Mouse (Mus musculus): ENCODE results near the gene Rras. TPM values are rescaled to one million over a fixed set of nuclear protein-coding genes. Genes with fewer than 3 reads are reported as not detected.

Rras gene
- total RNA-seq, 2 experiments from 2014 or later: 43.9 to 47.7 TPM

DNA sequence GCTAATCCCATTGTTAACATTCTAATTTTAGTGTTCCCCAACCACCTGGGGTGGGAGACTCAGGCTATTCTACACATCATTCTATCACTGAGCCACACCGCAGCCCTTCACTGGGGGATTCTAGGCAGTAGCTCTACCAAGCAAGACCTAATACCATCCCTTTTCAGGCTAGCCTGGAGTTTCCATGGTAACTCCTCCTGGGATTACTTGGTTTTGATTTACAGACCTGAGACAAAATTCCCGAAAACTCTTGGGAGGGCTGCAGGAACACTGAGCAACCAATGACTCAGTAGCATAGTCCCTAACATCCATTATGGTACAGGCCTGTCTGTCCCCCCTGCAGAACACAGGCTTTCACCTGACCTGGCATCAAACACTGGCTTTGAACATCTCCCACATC is 8.5 kb downstream of the Rras start:
- DNase-seq: no peak

DNA sequence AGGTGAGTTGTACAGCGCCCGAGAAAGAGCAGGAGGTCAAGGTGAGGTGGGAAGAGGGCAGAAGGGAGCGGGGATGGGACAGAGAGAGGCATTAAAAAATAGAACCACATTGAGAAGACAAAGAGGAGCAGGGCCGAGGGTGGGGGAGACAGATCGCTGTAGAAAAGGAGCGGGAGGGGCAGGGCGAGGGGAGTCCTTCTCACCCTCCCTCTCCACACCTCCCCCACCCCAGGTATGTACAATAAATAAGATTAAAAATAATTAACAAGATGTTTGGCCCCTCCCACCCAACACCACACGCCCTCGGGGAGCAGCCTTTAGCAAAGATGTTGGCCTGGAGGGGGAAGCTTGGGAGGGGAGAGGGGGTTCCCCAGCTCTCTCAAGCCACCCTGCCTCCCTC is 10.0 kb downstream of the Rras start:
- no peak for DNase-seq

DNA sequence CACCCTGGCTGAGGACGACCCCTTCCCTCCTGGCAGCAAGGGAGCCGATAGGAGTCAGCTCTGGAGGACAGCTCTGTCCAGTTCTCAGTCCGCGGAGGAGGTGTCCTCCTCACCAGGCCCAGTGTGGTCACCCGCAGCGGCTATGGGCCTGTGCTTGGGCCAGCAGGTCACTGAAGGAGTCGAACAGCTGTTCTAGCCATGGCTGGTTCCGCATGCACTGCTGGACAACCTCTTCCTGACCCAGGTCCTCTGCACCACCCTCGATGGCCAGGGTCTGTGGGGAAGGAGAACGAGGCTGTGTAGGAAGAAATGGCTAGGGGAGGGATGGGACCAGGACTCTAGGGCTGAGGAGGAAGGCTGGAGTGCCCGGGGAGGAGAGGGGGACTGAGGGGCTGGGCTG is 10.6 kb downstream of the Rras start:
- no peak for DNase-seq

DNA sequence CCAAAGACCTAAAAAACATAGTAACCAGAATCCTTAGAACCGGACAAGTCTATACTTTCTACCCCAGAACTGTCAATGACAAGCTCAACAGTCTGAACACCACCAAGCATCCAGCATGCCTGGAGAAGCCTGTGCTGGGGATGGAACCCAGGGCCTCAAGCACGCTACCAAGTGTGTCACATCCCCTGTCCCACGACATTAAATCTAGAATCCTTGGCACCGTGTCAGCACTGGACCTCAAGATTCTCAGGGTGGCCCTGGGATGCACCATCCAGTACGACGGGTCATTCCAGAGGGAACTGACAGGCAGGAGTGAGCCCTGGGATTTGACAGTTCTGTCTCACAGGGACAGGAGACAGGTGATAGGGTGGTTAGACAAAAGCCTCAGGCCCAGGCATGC is 12.2 kb downstream of the Rras start:
- DNase-seq: no peak

DNA sequence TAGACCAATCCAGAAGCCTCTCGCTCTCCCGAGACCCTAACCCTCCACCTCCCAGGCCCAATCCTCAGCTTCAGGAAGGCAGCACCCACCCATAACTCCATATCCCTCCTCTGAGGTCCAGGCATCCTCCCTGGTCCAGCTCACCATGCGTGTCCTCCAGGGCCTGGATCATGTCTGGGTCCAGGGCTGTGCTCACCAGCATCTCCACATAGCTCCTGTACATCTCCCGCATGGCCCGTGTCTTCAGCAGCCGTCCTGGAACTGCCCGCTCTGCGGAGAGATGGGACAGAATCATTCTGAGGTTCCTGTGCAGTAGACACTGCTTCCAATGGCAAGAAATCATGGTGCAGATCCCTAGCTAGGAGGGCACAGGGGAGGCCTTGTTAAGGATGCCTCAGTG is 13.1 kb downstream of the Rras start:
- no peak for DNase-seq

DNA sequence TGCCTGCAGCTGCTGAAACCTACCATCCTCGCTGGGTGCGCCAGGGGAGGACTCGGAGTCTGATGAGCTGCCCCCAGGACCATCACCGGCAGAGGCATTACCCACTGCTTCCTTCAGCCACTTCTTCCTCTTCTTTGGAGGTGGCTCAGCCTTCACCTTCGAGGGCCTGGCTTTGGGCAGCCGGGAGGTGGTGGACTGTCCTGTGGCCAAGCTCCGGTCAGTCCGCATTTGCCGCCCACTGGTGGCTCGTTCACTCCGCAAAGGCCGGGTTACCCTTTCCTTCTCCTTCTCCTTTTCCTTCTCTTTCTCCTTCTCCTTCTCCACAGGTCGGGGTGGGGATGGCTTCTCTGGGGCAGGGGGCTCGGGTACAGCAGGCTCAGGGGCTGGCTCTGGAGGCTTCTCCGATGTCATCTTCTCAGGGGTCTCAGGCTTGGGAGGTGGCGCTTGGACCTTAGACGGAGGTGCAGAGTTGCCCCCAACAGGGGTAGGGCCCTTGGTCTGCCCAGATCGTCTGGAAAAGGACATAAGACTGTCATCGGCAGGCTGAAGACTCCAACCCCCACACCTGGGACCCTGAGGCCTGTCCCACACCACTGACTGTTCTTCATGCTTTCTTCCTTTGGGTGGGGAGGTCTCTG is 16.1 kb downstream of the Rras start:
- DNase-seq: no peak

DNA sequence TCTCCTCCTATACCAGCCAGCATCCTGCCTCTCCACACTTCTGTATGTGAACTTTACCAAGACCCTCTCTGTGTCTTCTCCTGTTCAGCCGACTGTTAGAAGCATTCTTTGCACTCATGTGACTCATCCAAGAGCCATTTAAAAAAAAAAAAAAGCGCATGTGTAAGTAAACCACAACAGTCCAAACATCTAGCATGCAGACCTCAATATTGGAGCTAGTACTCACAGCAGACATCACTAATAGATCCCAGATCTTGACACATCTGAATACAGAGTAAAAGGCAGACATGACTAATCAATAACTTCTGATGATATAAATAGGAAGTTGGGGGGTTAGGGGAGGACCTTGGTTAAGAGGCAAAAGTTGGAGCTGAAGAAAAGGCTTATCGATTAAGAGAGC is 17.9 kb downstream of the Rras start:
- DNase-seq: no peak

DNA sequence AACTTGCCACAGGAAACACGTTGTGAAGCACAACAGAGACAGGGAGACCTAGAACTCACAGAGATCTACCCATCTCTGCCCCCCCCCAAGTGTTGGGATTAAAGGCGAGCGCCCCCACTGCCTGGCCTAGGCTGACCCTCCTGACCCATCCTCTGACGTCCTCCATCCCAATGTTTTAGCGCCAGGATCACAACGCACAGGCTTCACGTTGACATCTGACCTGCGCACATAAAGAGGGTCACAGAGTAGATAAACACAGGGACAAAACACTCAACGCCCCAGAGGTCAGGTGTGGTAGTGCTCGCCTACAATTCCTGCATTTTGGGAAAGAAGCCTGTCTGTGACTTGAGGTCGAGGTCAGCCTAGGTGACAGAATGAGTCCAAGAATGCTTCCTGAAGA is 18.9 kb downstream of the Rras start:
- no peak for DNase-seq

DNA sequence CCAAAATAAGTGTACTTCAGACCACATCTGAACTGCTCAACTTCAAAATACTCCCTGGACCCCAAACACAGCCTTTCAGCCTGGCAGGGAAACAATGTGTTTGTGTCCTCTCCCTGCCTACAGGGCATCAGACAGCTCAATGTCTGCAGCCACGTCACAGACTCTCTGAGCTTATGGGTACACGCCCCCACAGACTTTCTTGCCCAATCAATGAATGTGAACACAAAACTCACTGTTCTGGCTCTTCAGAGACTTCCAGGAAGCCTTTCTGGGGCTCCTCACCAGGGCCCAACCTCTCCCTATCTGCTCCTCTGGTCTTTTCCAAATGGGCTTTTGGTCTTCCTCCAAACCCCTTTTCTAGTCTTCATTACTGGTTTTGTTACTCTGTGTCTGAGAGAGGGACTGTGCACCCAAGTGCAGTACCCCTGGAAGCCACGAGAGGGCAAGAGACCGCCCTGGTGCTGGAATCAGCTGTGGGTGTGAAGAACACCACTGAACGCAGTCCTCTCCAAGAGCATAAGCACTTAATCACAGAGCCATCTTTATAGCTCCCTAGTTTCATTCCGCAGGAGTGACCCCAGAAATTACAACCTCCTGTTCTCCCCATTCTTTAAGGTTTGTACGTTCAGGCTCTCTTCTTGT is 20.1 kb downstream of the Rras start:
- peak in 1 of 2 experiments; percentile 64 for DNase-seq

DNA sequence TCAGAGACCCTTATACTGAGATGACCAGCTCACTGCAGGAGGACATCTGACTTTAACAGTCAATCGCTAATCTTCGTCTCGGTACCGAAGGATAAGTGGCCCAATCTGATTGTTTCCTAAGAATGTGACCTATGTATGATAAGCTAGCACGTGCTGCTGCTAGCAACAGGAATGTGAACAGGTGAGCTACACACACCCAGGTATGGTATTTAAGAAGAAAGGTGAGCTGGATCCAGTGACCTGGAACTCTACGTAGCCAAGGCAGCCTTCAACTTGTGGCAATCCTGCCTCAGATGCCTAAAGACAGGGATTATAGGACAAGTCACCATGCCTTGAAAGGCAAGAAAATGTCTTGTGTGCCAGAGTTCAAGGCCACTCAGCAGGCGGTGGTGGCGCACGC is 20.6 kb downstream of the Rras start:
- no peak for DNase-seq

DNA sequence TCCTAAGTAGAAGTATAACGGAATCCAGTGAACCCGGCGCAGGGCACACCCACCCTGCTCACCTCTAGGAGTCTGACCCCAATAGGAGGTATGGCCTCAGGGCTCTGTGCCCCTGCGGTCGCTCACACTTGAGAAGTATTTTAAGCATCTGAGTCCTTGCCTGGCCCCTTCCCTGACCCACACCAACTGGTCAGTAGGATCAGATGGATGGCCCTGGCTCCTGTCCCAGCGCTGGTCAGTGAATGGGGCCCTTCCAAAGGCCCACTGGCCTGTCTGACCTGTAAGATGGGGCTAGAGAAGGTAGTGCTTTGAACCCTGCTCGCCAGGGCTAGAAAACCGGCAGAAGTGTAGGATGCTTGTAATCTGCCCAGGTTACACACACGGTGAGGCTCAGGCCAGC is 23.1 kb downstream of the Rras start:
- no peak for DNase-seq

DNA sequence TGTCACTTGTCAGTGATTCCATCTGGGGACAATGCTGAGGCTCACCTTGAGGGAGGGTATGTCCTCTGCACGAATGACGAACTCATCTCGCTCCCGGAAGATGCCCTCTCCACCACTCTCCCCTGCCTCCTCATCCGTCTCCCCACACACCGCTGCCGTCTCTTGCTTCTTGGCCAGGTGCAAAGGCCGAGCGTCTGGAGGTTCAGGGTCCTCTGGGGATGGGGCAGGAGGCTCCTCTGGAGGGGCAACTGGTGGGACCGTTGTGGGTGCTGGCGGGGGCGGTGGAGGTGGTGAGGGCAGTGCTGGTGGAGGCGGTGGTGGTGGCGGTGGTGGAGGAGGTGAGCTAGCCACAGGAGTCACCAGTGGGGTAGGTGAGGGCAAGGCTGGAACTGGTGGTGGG is 25.5 kb downstream of the Rras start:
- no peak for DNase-seq

DNA sequence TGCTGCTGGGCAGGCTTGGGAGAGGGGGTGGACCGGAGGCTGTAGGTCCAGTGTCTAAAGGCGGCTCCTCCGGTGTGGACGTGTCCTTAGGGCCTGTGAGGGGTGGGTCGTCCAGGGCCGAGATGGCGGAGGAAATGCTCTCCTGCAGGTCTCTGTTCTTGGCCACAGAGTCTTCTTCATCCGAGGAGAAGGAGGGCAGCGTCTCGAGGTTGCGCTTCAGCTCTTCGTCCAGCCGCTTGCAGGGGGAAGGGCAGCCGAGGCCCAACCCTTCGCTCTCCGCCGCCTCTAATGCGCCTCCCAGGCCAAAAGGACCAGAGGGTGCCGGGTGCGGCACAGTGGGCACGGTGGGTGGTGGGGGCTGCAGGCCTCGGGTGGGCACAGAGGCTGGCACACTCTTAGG is 28.0 kb downstream of the Rras start:
- DNase-seq: no peak

DNA sequence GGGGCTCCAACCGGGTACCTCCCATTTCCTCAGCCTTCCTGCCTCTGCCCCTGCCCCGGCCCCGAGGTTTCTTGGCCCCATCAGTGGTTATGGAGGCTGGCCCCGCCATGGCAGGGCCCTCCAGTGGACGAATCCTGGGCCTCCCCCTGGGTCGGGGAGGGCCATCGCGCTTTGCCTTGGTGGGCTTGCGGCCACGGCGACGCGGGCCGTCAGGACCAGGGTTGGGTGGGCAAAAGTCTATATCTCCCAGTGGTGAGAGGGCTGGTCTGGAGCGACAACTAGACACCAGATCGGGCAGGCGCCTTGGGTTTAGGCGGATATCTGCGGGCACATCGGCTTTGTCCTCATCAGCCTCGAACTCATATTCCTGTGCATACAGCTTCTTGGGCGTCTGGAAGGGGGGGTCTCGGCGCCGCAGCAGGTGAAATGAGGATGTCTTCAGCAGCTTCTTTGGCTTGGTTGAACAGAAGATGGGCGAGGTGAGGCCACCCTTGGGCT is 29.1 kb downstream of the Rras start:
- DNase-seq: no peak

DNA sequence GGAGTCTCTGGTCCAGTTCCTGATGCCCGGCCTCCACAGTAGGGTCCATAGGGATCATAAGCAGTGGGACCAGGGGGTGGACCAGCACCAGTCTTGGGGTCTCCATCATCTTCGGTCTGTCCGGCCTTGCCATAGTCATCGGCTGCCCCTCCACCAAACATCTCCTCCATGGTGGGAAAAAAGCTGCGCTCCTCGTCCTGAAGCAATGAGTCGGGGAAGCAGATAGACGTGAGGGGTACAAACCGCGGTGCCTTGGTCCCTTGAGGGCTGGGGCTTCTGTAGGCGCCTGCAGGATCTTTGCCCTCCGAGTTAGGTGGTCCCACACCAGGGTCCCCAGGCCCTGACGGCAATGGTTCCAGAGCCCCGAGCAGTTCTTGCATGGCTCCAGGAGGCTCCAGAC is 29.7 kb downstream of the Rras start:
- DNase-seq: no peak

DNA sequence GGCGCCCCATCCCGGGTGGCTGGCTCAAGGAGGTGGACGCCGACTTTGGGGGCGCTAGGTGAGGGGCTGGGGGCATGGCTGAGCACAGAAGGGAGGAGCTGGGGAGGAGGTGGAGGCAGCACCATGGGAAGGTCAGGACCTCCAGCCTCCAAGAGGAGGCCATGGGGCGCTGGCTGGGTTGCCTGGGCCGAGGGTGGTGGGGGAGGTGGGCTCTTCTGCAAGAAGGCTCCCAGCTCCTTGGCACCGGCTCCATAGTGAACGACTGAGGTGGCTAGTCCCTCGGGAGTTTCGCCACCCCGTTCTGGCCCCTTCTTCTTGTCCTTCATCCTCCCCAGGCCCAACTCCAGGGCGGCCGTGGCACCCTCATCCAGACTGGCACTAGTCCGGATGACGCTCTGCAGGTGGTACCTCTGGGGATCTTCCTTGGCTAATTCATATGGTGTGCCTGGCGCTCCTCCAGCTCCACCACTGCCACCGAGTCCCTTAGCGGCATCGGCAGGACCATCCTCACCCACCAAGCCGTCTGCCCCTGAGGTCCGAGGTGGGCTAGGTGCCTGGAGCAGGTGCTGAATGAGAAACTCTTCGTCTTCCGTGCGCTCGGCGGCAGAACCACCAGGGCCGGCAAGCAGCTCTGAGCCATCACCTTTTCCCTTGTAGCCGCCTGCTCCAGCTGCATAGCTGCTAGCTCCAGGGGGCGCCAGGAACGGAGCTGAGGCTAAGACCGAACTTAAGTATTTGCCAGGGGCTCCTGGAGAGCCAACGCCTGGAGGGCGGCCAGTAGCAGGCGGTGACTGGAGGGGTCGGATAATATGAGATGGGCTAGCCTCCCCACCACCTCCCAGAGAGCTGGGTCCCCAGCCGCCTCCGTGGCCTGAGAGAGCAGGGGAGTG is 30.5 kb downstream of the Rras start:
- DNase-seq: no peak

DNA sequence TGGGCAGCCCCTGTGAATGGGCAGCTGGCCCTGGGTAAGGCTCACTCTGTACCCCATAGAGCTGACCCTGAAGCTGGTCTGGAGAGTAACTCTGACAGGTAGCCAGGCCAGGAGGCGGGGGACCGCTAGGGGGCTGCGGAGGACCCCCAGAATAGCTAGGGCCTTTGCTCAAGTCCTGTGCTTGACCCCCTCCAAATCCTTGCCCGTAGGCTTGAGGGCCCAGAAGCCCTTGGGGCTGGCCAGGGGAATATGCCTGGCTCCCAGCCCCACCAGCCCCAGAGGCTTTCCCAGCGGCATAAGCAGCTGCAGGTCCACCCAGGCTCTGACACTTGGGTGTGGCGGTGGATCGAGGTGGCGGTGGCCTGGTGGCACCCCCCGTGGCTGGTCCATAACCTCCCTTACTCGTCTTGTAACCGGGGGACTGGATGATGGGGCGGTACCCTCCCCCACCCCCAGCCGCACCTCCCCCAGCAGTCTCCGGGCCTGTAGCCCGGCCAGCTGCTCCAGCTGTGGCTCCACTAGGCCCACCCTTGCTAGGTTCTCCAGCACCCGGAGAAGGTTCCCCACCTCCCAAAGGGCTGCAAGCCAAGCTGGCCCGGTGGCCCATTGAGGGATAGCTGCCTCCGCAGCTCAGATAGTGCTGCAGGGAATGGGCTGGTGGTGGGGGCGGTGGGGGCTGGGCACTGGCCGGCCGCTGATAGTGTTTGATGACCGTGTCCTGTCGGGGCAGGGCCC is 31.3 kb downstream of the Rras start:
- peak; percentile 41 to 55 for DNase-seq

DNA sequence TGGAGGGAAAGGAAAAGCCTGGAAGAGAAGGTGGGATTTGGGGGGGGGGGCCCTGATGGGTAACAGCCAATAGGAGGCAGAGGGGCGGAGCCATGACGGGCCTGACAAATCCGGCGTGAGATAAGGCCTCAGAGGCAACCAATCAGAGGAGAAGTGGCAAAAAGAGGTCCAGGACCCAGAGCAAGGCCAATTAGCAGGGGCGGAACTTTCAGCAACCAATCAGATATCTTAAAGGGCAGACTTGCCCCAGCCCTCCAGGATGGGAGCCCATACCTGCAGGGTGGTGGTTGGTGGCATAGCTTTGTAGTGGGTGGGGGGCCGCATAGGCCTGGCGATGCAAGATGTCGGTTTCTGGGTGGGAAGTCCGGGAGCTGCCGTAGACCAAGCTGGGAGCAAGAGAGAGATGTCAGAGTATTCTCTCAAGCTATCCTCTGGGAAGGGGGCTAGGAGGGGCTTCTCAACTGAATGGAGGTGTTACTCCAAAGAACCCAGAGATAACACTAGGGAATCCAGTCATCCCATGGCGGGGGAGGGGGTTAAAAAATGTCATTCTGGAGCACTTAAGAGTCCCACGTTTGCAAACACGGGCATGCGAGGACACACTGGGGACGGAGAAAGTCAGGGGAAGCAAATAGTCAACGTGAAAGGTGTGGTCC is 33.3 kb downstream of the Rras start:
- peak; percentile 76 to 83 for DNase-seq

DNA sequence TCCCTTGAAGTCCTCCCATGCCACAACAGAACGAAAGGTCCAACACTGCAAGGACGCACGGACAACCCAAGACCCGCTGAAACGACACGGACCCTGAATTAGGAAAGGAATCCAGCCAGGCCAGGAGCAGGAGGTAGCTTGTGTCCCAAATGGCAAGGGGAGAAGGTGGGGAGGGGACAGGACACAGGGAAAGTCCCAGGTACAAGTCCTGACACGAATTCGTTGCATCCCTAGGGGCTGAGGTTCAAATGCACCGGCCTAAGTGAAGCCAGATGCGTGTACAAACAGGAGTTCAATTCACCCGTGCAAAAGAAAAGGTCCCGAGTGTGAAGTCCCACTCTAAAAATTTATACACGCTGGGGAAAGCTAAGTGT is 33.8 kb downstream of the Rras start:
- no peak for DNase-seq

DNA sequence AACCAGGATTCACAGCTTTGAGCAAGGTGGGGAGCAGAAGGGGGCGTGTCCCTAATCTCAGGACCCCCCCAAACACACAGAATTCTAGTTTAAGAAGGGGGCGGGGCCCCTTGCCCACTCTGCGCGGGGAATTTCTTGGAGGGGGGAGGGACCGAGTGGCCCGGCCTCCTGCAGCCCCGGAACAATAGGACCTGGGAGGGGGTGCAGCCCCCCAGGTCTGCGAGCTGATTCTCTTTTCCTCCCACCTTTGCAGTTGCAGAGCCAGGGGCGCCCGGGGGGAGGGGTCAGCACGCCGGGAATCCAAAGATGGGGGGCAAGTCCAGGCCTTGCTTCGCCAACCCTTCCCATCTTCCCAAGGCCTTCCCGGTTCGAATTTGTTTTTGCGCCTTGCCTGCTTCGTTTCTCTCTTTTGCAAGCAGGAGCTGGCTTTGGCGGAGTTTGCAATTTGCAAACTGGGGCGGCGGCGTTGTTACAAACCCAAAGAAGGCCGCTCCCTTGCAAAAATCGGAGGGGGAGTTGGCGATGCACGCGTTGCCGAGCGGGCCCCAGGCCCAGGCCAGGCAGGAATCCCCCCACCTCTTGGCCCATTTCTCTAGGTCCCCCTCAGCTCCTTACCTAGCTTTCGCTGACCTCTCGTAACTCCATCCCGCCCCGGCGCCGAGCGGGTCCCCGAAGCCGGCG is 34.6 kb downstream of the Rras start:
- DNase-seq: peak; percentile 36 to 63

DNA sequence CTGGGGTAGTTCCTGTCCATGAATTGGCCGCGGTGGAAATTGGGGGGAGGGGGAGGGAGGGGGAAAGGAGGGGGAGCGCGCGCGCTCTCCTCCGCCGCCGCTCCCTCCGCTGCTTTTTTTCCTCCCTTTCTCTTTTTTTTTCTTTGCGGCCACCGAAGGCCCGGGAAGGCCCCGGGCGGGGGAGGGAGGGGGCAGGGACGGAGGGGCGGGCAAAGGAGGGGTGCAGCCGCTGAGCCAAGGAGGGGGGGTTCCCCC is 35.0 kb downstream of the Rras start, which contains the start of gene Prr12:
TSS of gene Prr12 (minus strand) at position 20 of the 255 bp plus-strand sequence.
- no peak for DNase-seq

Measured in heart, adult 18-20 months (tissue).